Mouse (Mus musculus) heart, embryonic 13.5 days (tissue): Measurements from ENCODE around the gene Morc3. TPM values are rescaled to one million over a fixed set of nuclear protein-coding genes. Genes with fewer than 3 reads are reported as not detected.

Experiments
- ATAC-seq: fragments of 200-750 bp; cut with Nextera tagmentation; 2 replicates; pipeline ENCODE4 v1.8.0; 2017; ENCODE audit warnings: moderate TSS enrichment; ENCODE audit not compliant: insufficient number of reproducible peaks, low FRiP score, low TSS enrichment; ENCODE audit errors: extremely low read depth
- H3K27ac ChIP-seq: fragments of 300-500 bp; sonication (generic); replicated peaks from 2 replicates; pipeline ENCODE4 v1.5.1; 2015; ENCODE audit warnings: moderate library complexity, mild to moderate bottlenecking, inconsistent platforms
- H3K27me3 ChIP-seq: fragments of 300-500 bp; sonication (generic); replicated peaks from 2 replicates; pipeline ENCODE4 v1.6.1; 2015; ENCODE audit warnings: mild to moderate bottlenecking, inconsistent platforms
- H3K36me3 ChIP-seq: fragments of 300-500 bp; sonication (generic); 2 replicates; pipeline ENCODE4 v1.6.1; 2015; ENCODE audit warnings: mild to moderate bottlenecking, inconsistent platforms
- H3K4me1 ChIP-seq: fragments of 300-500 bp; sonication (generic); 2 replicates; pipeline ENCODE4 v1.6.1; 2015; ENCODE audit warnings: inconsistent platforms
- H3K4me2 ChIP-seq: fragments of 300-500 bp; sonication (generic); 2 replicates; pipeline ENCODE4 v1.6.1; 2015; ENCODE audit warnings: inconsistent platforms, mild to moderate bottlenecking, moderate library complexity
- H3K4me3 ChIP-seq: fragments of 300-500 bp; sonication (generic); 2 replicates; pipeline ENCODE4 v1.5.1; 2015; ENCODE audit warnings: moderate library complexity, mild to moderate bottlenecking, inconsistent platforms
- H3K9ac ChIP-seq: fragments of 300-500 bp; sonication (generic); 2 replicates; pipeline ENCODE4 v1.6.1; 2015; ENCODE audit warnings: inconsistent platforms, mild to moderate bottlenecking, moderate library complexity
- H3K9me3 ChIP-seq: fragments of 300-500 bp; sonication (generic); 2 replicates; pipeline ENCODE4 v1.6.1; 2016; ENCODE audit warnings: inconsistent platforms
- WGBS: fragments of 180-500 bp; shearing (Covaris S2); methylation state at CpG from one replicate; pipeline ENCODE4 v1.1.7; 2015; ENCODE audit warnings: mixed read lengths; 5-methylcytosine and 5-hydroxymethylcytosine counted together
- polyA plus RNA-seq: library from polyadenylated mRNA; unstranded; fragments of >200 nt; fragmentation: Nextera tagmentation; extraction: Ambion mirVana; gene quantifications from 2 replicates; pipeline ENCODE4 v1.2.1, GENCODE M21; 2015

Gene Morc3
- polyA plus RNA-seq, 1 experiment from 2014 or later: 19.1 TPM

GRCm38 (mm10) chr16:93797841-93798492, 34.0 kb upstream of the Morc3 start:
- no peak overlapping the region for H3K27ac ChIP-seq
- ATAC-seq: no peak

GRCm38 (mm10) chr16:93798623-93799022, 33.3 kb upstream of the Morc3 start:
- H3K27me3 ChIP-seq: no peaks in the 10 kb centered on the region
- H3K4me3 ChIP-seq: no peak overlapping the region
- WGBS: 43% methylated on average over 5 of the region's 5 CpGs
- H3K27ac ChIP-seq: no peak overlapping the region
- H3K36me3 ChIP-seq: 0 out of 2 replicates have a peak, but pooled peaks cover 7% of the 10 kb centered on the region
- H3K4me2 ChIP-seq: no peak overlapping the region
- peaks cover 25% of the 10 kb centered on the region for H3K4me1 ChIP-seq
- no peaks in the 10 kb centered on the region for H3K9me3 ChIP-seq
- no peak for ATAC-seq
- H3K9ac ChIP-seq: no peak overlapping the region

More at GRCm38 (mm10) chr16:93797841-93798492, 34.0 kb upstream of the Morc3 start:
- Histone ChIP-seq H3K4me1 (peaks cover 25% of the 10 kb centered on the region), H3K9me3 (no peaks in the 10 kb centered on the region), H3K27me3 (no peaks in the 10 kb centered on the region), H3K4me2 (no peak overlapping the region), H3K4me3 (no peak overlapping the region), H3K9ac (no peak overlapping the region), H3K36me3 (0 out of 2 replicates have a peak, but pooled peaks cover 7% of the 10 kb centered on the region)
- 53% methylated on average over 11 of the region's 11 CpGs for WGBS

GRCm38 (mm10) chr16:93799071-93799470, 32.9 kb upstream of the Morc3 start:
- Histone ChIP-seq H3K4me2 (no peak overlapping the region), H3K36me3 (0 out of 2 replicates have a peak, but pooled peaks cover 7% of the 10 kb centered on the region), H3K9ac (no peak overlapping the region), H3K4me3 (no peak overlapping the region), H3K4me1 (peaks cover 25% of the 10 kb centered on the region), H3K27ac (no peak overlapping the region), H3K9me3 (no peaks in the 10 kb centered on the region), H3K27me3 (no peaks in the 10 kb centered on the region)
- WGBS: 82% methylated on average over 3 of the region's 3 CpGs
- ATAC-seq: no peak

- H3K9ac ChIP-seq: no peak overlapping the region
- peaks cover 25% of the 10 kb centered on the region for H3K4me1 ChIP-seq
- ATAC-seq: no peak
- 0 out of 2 replicates have a peak, but pooled peaks cover 7% of the 10 kb centered on the region for H3K36me3 ChIP-seq
- H3K27ac ChIP-seq: no peak overlapping the region
- WGBS: 91% methylated on average over 16 of the region's 16 CpGs
- no peaks in the 10 kb centered on the region for H3K9me3 ChIP-seq
- no peaks in the 10 kb centered on the region for H3K27me3 ChIP-seq
- H3K4me3 ChIP-seq: no peak overlapping the region
- no peak overlapping the region for H3K4me2 ChIP-seq
Measured at GRCm38 (mm10) chr16:93799936-93800335, 32.0 kb upstream of the Morc3 start.

- Histone ChIP-seq H3K36me3 (peaks cover 24% of the 10 kb centered on the region), H3K4me2 (no peak overlapping the region), H3K4me1 (peaks cover 20% of the 10 kb centered on the region), H3K9me3 (peaks cover 10% of the 10 kb centered on the region), H3K4me3 (no peak overlapping the region), H3K9ac (no peak overlapping the region), H3K27me3 (no peaks in the 10 kb centered on the region), H3K27ac (no peak overlapping the region)
- 89% methylated on average over 6 of the region's 6 CpGs for WGBS
- no peak for ATAC-seq
Measured at GRCm38 (mm10) chr16:93807167-93807566, 24.8 kb upstream of the Morc3 start.

- 30% methylated on average over 8 of the region's 8 CpGs for WGBS
- no peak for ATAC-seq
- H3K27me3 ChIP-seq: no peaks in the 10 kb centered on the region
- no peak overlapping the region for H3K9ac ChIP-seq
- H3K9me3 ChIP-seq: peaks cover 12% of the 10 kb centered on the region
- peaks cover 29% of the 10 kb centered on the region for H3K36me3 ChIP-seq
- H3K4me1 ChIP-seq: peaks cover 20% of the 10 kb centered on the region
- no peak overlapping the region for H3K4me2 ChIP-seq
- no peak overlapping the region for H3K4me3 ChIP-seq
- H3K27ac ChIP-seq: peak overlapping the region; percentile 53
Measured at GRCm38 (mm10) chr16:93807961-93808554, 23.9 kb upstream of the Morc3 start.

GRCm38 (mm10) chr16:93815856-93816736, 15.8 kb upstream of the Morc3 start:
- H3K4me2 ChIP-seq: peak overlapping the region; percentile 45
- H3K4me3 ChIP-seq: no peak overlapping the region
- H3K27me3 ChIP-seq: no peaks in the 10 kb centered on the region
- H3K4me1 ChIP-seq: peaks cover 15% of the 10 kb centered on the region
- peak overlapping the region; percentile 74 for H3K27ac ChIP-seq
- peaks cover 15% of the 10 kb centered on the region for H3K36me3 ChIP-seq
- H3K9me3 ChIP-seq: peaks cover 12% of the 10 kb centered on the region
- no peak for ATAC-seq
- H3K9ac ChIP-seq: peak overlapping the region; percentile 11
- WGBS: 48% methylated on average over 20 of the region's 20 CpGs

GRCm38 (mm10) chr16:93816861-93817260, 15.1 kb upstream of the Morc3 start:
- Histone ChIP-seq H3K4me3 (no peak overlapping the region), H3K4me2 (peak overlapping the region; percentile 45), H3K36me3 (peaks cover 8% of the 10 kb centered on the region), H3K9ac (no peak overlapping the region), H3K9me3 (peaks cover 6% of the 10 kb centered on the region), H3K4me1 (peaks cover 15% of the 10 kb centered on the region), H3K27ac (peak overlapping the region; percentile 74), H3K27me3 (no peaks in the 10 kb centered on the region)
- no peak for ATAC-seq
- 47% methylated on average over 7 of the region's 7 CpGs for WGBS

- Histone ChIP-seq H3K36me3 (peaks cover 3% of the 10 kb centered on the region), H3K4me3 (no peak overlapping the region), H3K4me2 (no peak overlapping the region), H3K9me3 (peaks cover 5% of the 10 kb centered on the region), H3K4me1 (peaks cover 15% of the 10 kb centered on the region), H3K27ac (peak overlapping the region; percentile 74; the same call in 1 of the 2 replicates), H3K27me3 (no peaks in the 10 kb centered on the region), H3K9ac (no peak overlapping the region)
- ATAC-seq: no peak
- WGBS: 81% methylated on average over 5 of the region's 5 CpGs
Measured at GRCm38 (mm10) chr16:93817371-93817770, 14.6 kb upstream of the Morc3 start.

GRCm38 (mm10) chr16:93818691-93819324, 13.1 kb upstream of the Morc3 start:
- no peak for ATAC-seq
- Histone ChIP-seq H3K4me2 (no peak overlapping the region), H3K9me3 (peaks cover 19% of the 10 kb centered on the region), H3K27ac (no peak overlapping the region), H3K4me3 (no peak overlapping the region), H3K27me3 (no peaks in the 10 kb centered on the region), H3K9ac (no peak overlapping the region), H3K4me1 (peaks cover 15% of the 10 kb centered on the region), H3K36me3 (no peaks in the 10 kb centered on the region)
- 52% methylated on average over 12 of the region's 12 CpGs for WGBS

GRCm38 (mm10) chr16:93819325-93819696, 12.6 kb upstream of the Morc3 start:
- Histone ChIP-seq H3K4me1 (peaks cover 15% of the 10 kb centered on the region), H3K27me3 (no peaks in the 10 kb centered on the region), H3K27ac (no peak overlapping the region), H3K9me3 (peaks cover 24% of the 10 kb centered on the region), H3K4me2 (no peak overlapping the region), H3K4me3 (no peak overlapping the region), H3K36me3 (no peaks in the 10 kb centered on the region), H3K9ac (no peak overlapping the region)
- 60% methylated on average over 4 of the region's 4 CpGs for WGBS
- no peak for ATAC-seq
